Mouse (Mus musculus) left cerebral cortex, postnatal 10 days (tissue): ENCODE measurements around the gene Dnm2. TPM values are rescaled to one million over a fixed set of nuclear protein-coding genes. Genes with fewer than 3 reads are reported as not detected.
"Not testable (repeated sequence)": the region's sequence is repeated elsewhere in the genome, so short reads cannot be mapped to it uniquely, and the experiment has no call there.

Experiments used
- DNase-seq, 2 experiments: peaks; one replicate each; pipeline ENCODE4 v3.0.0; 2021 to 2022; ENCODE audit warnings: low spot score in 2 of 2, mixed read lengths in 1 of 2; ENCODE audit errors: extremely low spot score in 1 of 2
- intact Hi-C: fragments of 180-260 bp; cut with DNase I; formaldehyde crosslinking; loops from one replicate; pipeline ENCODE4 v1.15.1; 2025
- total RNA-seq, 2 experiments: library from RNA; stranded (reverse); gene quantifications; 2 replicates each; pipeline ENCODE4 v1.2.3; 2021

Dnm2 gene
- total RNA-seq, 2 experiments from 2014 or later: 60.1 to 66.9 TPM

GRCm38 (mm10) chr9:21525142-21525936 is 100.6 kb downstream of the Dnm2 start:
- intact Hi-C loops: no loop called here
- DNase-seq: no peak

GRCm38 (mm10) chr9:21525937-21526633 is 101.4 kb downstream of the Dnm2 start, which contains the start of gene AB124611:
Gene AB124611, plus strand, starts transcription at chr9:21526176.
- intact Hi-C loops: no loop called here
- DNase-seq: no peak

GRCm38 (mm10) chr9:21526634-21526944 is 101.9 kb downstream of the Dnm2 start:
- DNase-seq: no peak
- intact Hi-C loops: no loop called here

GRCm38 (mm10) chr9:21527100-21527801 is 102.5 kb downstream of the Dnm2 start:
- intact Hi-C loops: no loop called here

GRCm38 (mm10) chr9:21527917-21528324 is 103.2 kb downstream of the Dnm2 start:
- intact Hi-C loops: no loop called here
- DNase-seq: no peak

More at GRCm38 (mm10) chr9:21527100-21527801, 102.5 kb downstream of the Dnm2 start:
- DNase-seq: no peak

- no peak for DNase-seq
- intact Hi-C loops: no loop called here
Observed at GRCm38 (mm10) chr9:21536501-21536900, 111.8 kb downstream of the Dnm2 start.

GRCm38 (mm10) chr9:21537009-21537408 is 112.3 kb downstream of the Dnm2 start:
- no peak for DNase-seq
- intact Hi-C loops: no loop called here

- no peak for DNase-seq
- intact Hi-C loops: no loop called here
Observed at GRCm38 (mm10) chr9:21539981-21540753, 115.5 kb downstream of the Dnm2 start.

GRCm38 (mm10) chr9:21542001-21542400 is 117.3 kb downstream of the Dnm2 start:
- not testable (repeated sequence) for DNase-seq

GRCm38 (mm10) chr9:21545351-21545915 is 120.7 kb downstream of the Dnm2 start:
- intact Hi-C loops: no loop called here
- no peak for DNase-seq

More at GRCm38 (mm10) chr9:21542001-21542400, 117.3 kb downstream of the Dnm2 start:
- intact Hi-C loops: not testable (repeated sequence)

GRCm38 (mm10) chr9:21545916-21546788 is 121.4 kb downstream of the Dnm2 start:
- intact Hi-C loops: no loop called here
- peak; percentile 98 to 99 for DNase-seq

GRCm38 (mm10) chr9:21546789-21547074 is 122.0 kb downstream of the Dnm2 start, which contains the start of gene Carm1:
Gene Carm1, plus strand, starts transcription at chr9:21546894.
- DNase-seq: no peak
- intact Hi-C loops: no loop called here

GRCm38 (mm10) chr9:21547075-21547941 is 122.6 kb downstream of the Dnm2 start:
- peak; percentile 47 to 81 for DNase-seq
- intact Hi-C loops: no loop called here

GRCm38 (mm10) chr9:21551049-21551448 is 126.3 kb downstream of the Dnm2 start:
- DNase-seq: peak in 1 of 2 experiments; percentile 27
- intact Hi-C loops: no loop called here

GRCm38 (mm10) chr9:21553607-21554273 is 129.0 kb downstream of the Dnm2 start:
- no peak for DNase-seq
- intact Hi-C loops: no loop called here

- intact Hi-C loops: no loop called here
- no peak for DNase-seq
Observed at GRCm38 (mm10) chr9:21555198-21555742, 130.6 kb downstream of the Dnm2 start.
